Mouse (Mus musculus): ENCODE data around the gene Lep.

Gene Lep

DNA sequence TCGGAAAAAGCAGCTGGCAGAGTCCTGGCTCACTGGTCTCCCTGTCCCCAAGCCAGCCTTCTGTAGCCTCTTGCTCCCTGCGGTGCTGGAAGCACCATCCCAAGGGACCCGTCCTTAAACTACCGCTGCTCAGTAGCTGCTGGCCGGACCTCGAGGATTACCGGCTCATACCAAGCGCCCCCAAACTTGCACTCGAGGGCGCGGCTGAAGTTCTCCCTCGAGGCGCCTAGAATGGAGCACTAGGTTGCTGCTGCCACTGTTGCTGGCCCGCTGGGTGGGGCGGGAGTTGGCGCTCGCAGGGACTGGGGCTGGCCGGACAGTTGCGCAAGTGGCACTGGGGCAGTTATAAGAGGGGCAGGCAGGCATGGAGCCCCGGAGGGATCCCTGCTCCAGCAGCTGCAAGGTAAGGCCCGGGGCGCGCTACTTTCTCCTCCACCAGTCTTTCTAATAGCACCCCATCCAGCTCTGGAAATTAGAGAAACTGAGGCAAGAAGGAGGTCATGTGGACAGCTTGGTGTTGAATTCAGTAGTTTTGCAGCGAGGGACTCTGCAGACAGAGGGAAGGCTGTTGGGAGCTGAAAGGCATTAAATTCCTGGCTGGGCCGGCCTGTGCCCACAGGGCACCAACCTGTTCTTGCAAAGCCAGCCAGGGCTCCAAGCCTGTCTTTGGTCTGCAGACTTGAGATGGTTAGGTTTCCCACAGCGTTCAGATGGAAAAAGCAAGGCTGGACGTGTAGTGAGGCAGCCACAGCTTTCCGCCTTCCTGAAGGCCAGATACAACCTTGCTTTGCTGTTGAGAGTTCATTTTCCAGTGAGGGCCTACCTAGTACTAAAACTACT is at the start of gene Lep:
Lep (plus strand) TSS at position 375 of the 840 bp plus-strand sequence.
- in situ Hi-C loops (cut with MboI, MseI) = no loop called here

DNA sequence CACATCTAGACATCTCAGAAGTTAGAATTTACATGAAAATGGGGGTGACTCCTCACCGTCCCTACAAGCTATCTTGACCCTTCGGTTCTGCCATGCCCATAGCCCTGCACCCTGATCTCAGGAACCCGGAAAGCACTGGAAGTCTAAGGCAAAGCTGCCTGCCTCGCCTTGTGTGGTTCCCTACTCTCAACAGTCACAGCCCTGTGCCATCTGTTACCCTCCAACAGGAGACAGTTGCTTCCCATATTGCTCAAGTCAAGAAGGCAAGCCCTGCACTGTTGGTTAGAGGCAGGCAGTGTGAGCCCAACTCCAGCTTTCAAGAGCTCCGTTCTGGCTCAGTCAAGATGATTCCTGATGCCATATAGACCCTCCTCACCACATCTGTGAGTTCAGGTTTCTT is 48.4 kb upstream of the Lep start:
- in situ Hi-C loops (cut with MboI, MseI) = no loop called here

DNA sequence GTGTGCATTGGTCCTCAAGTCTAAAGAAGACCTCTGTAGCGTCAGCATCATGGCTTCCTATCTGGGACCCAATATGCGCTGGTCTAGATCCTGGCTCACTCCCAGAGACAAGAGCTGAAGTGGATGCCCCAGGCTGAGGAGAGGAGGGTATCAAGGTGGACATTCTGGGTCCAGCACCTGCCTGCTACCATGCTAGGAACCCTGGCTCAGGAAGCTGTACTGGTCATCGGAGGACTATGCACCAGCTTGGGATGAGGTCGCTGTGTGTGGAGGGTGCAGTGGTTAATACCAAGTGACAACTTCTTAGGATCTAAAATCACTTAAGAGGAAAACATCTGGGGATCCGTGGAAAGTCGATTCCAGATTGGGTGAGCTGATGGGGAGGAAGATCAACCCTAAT is 46.8 kb upstream of the Lep start:
- in situ Hi-C loops (cut with MboI, MseI) = no loop called here

DNA sequence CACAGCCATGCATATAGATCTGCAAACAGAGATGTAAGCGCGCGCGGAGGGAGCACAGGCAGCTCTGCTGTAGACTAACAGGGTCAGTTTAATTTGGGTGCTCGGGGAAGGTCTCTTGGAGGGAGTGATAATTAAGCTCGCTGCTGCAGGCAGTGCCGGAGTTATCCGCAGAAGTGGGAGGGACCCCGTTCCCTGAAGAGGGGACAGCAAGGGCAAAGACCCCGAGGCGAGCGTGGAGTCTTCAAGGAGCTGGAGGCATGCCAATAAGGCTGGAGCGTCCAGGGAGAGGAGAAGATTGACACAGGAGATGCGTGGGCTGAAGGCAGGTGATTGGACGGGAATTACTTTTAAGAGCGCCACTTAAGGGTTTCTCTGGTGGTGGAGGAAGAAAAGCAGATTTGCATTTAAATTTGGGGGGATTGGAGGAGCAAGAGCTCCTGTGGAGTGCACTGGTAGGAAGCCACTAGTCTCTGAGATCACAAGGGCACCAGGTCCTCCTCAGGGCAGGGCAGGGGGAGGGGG is 43.1 kb upstream of the Lep start:
- in situ Hi-C loops (cut with MboI, MseI) = no loop called here

DNA sequence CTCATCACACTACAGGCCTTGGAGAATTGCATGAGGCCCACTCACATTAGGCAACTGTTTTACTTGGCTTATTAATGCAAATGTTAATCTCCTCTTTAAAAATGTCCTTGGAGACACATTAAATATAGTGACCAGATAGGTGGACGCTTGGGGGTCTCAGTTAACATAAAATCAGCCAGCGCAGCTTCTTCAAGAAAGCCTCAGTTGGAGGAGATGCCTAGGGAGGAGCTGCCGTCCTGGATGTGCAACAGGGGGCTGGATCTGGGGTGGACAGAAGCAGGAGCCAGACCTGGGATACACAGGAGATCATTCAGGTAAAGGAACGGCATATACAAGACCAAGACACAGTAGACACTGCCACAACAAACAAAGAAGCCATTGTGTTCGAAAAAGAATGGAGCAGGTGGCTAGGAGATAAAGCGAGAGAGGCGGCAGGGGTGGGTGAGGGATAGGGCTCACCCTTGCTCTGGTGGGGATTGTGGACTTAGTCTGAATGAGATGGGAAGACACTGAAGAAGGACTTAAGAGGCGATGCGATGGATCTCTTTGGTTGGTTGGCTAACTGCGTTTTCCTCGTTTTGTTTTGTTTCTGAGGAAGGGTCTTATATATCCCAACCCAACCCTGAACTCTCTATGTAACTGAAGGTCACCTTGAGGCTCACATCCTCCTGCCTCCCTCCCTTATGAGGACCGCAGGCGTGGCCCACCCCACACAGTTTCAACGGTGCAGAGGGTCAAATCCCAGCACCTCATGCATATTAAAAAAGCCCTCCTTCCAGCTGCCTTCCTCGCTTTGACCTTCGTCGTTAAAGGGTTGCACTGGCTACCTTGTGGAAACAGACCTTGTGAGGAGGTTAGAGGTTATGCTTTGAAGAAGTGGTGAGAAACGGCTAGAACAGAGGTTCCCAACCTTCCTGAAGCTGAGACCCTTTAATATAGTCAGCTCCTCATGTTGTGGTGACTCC is 40.0 kb upstream of the Lep start:
- in situ Hi-C loops (cut with MboI, MseI) = loop anchor here (5.0 kb wide), 1 partner anchor 73 kb away; no protein-coding TSS in a partner anchor

DNA sequence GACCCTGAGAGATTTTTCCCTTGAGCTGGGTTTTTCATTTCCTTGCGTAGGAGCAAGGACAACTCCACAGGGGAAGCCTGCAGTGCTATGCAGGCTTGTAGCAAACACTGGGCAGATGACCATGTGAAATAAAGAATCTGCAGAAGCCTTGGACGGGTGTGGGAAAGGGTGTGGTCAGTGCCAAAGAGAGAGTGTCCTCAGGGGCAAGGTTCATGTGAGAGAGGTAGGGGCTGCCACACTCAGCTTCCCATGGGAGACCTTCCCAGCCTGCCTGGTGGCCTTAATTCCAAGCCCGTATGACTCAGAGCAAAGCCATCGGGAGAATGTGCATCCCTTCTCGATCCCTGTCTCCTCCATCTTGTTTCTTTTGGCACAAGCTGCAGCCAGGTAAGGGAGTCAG is 39.1 kb upstream of the Lep start:
- in situ Hi-C loops (cut with MboI, MseI) = loop anchor here (5.0 kb wide), 1 partner anchor 74 kb away; no protein-coding TSS in a partner anchor

DNA sequence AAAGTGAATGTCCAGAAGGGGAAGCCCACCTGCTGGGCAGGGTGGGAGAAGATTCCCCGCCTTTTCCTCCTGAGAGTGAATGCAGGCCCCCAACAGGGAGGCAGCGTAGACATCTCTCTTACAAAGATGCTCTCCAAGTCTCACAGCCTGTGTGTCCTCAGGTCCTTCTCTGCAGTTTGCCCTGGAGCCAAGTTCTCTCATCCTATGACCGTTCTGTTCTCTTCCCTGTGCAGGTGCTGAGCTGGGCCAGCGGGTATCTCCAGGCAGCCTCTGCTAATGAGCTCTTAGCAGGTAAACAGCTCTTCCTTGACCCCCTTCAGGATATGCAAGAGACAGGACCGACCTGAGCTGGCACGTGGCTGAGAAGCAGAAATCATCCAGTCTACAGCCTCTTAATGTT is 38.5 kb upstream of the Lep start:
- in situ Hi-C loops (cut with MboI, MseI) = loop anchor here (5.0 kb wide), 1 partner anchor 74 kb away; no protein-coding TSS in a partner anchor

DNA sequence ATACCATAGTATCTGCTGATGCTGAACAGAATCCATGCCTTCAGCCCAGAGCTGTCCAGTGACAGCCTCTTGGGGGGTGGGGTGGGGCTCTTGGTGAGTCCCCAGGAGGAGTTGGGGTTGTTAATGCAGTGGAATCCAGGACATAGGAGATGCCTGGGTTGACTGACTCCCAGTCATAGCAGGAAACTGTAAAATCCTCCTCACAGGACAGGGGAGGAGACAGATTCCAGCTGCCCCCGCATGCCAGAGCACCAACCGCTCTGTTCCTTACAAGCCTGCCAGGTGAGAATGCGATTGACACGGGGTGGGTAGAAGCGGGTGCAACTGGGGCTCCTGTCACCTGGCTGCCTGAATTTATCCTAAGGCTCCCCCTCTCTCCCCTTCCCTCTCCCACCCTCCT is 37.9 kb upstream of the Lep start:
- in situ Hi-C loops (cut with MboI, MseI) = loop anchor here (5.0 kb wide), 1 partner anchor 75 kb away; no protein-coding TSS in a partner anchor

DNA sequence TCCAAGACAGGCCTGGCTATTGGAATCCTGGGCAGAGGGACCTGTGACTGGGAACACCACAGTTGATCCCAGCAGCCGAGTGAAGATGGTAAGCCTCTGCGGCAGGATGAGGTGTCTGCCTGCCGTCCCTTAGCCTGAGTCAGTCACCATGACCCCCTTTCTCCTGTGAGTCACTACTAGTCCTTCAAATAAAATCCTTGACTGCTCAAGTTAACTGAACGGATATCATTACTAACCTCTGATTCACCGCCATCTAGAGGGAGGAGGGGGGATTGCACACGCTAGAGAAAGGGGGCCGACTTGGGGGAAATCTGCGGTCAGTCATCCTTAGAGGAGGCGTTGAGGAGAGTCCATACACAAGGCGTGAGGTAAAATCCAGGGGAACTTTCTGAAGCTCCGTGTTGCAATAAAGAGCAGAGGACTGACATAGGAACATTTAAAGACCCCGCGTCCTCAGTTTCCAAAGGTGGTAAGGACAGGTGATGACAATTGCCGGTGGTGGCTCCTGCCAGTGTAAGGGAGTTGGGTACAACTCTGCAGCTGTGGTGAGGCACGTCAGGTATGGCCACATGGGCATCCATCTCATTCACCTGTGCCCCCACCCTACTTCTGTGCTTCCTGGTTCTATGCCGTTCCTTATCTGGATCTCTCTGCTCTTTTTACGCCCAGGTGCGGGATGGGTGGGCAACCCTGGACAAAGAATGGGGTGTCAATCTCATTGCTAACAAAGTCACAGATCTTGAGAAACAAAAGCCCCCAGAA is 36.6 kb upstream of the Lep start:
- in situ Hi-C loops (cut with MboI, MseI) = loop anchor here (5.0 kb wide), 1 partner anchor 76 kb away; no protein-coding TSS in a partner anchor

DNA sequence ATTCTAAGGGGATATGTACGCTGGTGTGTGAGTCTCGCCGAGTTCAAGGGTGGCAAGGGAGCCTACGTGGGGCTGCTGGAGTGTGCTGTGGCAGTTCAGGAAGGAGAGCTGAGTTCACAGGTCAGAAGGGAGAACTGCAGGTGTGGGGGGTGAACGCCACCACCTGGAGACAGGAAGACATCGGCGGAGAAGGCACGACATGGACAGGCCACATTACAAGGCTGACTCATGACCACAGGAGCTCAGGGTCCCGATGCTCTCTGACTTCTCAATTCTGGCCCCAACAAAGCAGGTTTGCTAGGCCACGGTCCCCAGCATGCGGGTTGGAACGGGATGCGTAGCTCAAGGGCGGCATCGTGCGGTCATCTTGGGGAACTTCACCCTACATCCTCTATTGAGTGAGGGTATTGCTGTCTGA is 36.0 kb upstream of the Lep start:
- in situ Hi-C loops (cut with MboI, MseI) = loop anchor here (5.0 kb wide), 1 partner anchor 77 kb away; no protein-coding TSS in a partner anchor

DNA sequence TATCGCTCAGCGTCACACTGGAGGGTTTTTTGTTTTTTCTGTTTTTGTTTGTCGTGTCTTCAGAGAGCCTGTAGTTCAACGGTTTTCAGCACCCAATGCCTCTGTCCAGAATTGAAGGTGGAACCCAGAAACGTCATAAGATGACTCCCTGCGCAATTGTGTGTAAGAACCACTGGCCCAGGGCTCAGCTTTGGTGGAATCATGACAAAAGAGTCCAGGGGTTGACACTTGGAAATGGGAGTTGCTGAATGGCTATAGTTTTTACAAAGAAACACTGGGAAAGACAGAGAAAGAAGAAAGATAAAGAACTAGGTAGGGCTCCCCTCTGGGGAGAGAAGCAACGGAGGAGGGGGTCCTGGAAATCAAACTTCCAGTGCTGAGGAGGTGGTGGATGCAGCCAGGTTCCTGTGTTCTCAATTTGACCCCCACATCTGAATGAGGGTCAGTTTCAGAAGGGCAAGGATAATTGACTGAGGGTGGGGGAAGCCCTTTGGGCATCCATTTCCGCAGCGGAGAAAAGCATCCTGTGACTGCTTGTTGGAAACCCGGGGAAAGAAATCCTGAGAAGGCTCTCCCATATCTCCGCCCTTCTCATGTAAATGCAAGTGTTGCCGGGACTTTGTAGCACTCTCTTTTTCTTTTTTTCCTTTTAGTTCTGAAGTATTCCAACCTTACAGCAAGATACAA is 34.1 kb upstream of the Lep start:
- in situ Hi-C loops (cut with MboI, MseI) = no loop called here

DNA sequence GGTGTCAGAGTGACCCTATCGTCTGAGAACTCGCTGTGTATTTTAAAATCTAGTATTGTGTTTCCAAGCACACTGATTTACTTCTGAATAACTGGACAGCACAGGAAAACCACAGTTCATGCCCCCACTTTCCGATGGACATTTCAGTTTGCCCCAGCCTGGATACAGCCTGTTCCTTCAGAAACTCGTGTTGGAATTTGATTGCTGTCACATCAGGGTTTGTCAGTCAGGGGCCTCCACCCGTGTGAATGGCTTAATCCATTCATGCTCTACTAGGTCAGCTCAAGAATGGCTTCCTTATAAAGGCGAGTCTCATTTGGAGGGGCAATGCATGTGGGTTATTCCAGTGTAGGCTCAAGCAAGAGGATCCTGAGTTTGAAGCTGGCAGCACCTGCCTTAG is 33.3 kb upstream of the Lep start:
- in situ Hi-C loops (cut with MboI, MseI) = no loop called here

DNA sequence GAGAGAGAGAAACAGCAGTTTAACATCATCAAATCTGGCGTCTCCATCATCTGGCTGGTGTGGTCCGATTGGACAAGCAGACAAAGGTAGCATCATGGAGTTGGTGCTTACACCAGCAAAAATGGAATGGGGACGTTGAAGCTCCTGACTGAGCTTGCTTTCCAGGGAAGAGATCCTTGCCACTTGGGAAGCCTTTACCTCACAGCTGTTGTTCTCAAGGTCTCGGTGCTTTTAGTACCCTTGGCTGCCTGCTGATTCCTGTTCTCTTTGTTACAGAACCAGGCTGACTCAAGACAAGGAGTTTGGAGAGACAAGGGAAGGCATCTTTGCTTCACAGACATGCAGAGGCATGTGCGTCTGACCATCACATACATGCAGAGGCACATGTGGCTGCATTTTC is 31.9 kb upstream of the Lep start:
- in situ Hi-C loops (cut with MboI, MseI) = no loop called here

DNA sequence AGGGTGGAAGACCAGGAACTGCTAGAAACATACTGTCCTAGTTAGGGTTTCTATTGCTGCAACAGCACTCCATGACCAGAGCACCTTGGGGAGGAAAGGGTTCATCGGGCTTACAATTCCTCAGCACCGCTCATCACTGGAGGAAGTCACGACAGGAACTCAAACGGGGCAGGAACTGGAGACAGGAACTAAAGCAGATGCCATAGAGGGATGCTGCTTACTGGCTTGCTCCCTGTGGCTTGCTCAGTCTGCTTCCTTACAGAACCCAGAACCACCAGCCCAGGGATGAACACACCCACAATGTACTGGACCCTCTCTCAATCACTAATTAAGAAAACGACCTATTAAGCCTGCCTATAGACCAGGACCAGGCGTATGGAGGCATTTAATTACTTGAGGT is 30.5 kb upstream of the Lep start:
- in situ Hi-C loops (cut with MboI, MseI) = no loop called here

DNA sequence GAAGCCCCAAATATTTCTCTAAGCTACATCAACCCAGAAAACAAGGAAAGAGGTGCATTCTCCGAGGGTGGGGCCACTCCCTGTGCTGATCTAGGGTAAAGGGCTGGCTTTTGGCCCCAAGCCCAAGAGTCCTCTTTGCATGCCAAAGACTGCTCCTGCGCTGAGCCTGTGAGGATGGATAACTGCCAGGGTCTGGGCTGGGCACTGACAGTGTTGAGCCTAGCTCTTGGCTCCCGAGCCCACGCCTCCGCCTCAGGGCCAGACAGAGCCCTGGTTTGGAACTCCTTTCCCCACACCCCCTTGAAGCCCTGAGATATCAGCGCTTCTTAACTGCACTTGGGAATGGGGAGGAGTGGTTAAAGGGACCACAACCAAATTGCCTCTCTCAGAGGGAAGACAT is 28.8 kb upstream of the Lep start:
- in situ Hi-C loops (cut with MboI, MseI) = no loop called here

DNA sequence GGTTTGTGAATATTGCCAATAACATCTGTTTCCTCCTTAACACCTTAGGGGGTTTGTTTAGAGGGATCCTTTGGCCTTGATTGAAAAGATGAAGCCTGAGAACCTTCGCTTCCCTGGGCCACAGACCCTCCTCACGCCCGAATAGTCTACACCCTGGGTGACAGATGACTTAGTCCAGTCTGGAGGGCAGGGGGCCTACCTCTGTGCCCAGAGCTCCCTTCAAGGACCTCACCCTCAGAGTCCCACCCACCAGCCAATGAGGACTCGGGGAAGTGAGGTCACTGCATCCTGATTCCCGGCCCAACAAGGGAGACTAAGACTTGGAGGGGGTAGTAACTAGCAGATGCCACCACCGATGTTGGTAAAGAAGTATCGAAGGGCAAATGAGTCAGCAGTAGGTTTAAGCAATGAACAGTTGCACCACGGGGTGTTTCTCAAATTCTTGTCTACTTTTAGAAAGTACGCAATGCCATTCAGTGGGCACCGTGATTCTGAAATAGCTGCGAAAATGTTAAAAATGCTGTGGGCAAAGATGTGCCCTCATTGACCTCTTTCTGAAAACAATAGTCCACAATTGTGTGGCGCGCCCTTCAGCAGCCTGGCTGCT is 28.2 kb upstream of the Lep start:
- in situ Hi-C loops (cut with MboI, MseI) = no loop called here

DNA sequence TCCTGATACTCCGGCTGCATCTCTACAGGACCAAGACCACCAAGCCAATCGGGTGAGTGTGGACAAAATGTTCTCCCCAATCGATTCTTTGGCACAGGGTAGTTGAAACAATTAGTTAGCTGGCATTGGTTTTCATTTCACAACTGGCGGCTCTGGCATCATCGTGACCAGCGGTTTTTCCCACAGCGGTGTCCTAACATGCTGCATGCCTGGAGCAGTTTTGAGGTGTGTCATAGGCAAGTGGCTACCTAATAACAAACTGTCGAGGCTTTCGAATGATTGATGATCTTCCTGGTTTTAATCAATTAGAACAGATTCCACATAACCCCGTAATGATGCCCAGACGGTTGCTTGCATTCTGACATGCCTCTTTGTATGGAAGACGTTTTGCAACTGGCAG is 27.6 kb upstream of the Lep start:
- in situ Hi-C loops (cut with MboI, MseI) = no loop called here

DNA sequence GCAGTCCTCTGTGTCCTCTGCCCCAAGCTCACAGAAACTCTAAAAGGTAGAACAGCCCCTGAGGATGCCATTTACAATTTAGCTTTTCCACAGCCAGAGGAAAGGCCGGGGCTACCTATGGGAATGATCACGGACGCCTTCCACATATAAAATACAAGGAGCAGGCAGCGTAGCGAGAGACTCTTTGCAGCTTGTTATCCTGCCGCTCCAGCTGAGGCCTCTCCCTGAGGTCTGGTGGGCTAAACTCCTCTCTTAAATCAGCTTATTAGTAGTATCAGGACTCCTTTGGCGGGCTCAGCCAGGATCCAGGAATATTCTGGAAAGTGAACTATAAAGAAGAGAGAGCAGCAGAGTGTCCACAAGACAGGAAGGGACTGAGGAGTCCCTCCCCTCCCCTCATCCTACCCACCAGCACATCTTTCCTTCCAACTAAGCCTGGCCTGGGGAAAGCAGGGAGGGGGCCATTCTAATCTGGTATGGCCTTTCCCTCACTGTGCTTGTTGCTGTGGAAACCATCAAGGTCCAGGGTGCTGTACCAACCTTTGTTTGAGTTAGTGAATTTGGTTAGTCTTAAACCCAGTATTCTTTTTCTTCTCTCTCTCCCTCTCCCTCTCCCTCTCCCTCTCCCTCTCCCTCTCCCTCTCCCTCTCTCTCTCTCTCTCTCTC is 25.9 kb upstream of the Lep start:
- in situ Hi-C loops (cut with MboI, MseI) = no loop called here

DNA sequence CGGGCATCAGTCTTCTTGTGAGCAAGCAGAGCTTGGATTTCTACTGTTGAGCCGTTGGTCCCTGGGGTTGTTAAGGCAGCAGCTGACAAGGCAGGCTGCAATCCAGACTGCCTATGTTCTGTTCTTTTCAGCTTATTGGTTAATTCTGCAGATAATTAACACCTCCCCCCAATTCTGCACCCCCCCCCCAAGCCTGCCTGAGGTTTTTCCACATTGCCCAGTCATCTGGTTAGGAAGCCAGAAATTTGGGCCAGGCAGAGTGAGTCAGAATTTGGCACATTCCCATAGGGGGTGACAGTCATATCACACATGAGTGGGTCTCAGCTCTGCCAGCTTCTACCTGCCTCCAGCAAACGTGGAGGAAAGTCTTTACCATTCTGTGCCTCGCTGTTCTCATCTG is 23.3 kb upstream of the Lep start:
- in situ Hi-C loops (cut with MboI, MseI) = no loop called here

DNA sequence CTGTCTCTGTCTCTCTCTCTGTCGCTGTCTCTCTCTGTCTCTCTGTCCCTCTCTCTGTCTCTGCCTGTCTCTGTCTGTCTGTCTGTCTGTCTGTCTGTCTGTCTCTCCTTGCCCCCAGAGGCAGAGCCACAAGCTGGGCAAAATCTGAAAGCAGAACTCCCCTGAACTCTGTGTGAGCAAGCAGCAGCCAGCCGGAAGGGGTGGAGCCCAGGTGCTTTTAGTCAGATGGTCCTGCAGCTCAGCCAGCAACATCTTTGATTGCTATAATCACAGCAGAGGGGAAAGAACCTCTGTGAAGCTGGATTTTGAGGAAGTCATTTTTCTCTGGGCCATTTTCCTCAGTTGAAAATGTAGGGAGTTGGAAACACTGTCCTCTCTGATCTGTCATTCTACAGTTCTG is 19.8 kb upstream of the Lep start:
- in situ Hi-C loops (cut with MboI, MseI) = no loop called here
